Mouse (Mus musculus) E14TG2a.4 (cell line): ENCODE data around the gene Msh6.

Experiments
- CTCF ChIP-seq: conservative IDR thresholded peaks from 2 replicates; pipeline ENCODE4 v1.5.1; 2014; ENCODE audit warnings: low read length
- POU5F1 ChIP-seq: IDR thresholded peaks from 2 replicates; pipeline ENCODE4 v1.6.1; 2014; ENCODE audit warnings: low read length, borderline replicate concordance

DNA sequence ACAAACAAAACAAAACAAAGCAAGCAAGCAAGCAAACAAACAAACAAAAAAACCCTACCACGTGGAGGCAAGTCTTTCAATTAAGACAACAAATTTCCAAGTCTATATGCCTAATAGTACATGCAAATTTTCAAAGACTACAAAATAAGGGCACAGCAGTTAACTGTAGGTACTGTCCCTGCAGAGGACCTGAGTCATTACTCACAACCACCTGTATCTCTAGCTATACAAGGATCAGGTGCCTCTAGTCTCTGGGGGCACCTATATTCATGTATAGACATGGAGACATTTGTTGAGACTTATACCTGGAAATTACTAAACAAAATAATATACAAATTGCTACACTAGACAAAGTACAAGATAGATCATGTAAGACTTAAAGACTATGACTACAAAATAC is 49.1 kb downstream of the Msh6 start:
- TF ChIP-seq CTCF (no peak), POU5F1 (no peak)
